Mouse (Mus musculus) CH12.LX (cell line): ENCODE measurements around the gene Cacna1c. TPM values are rescaled to one million over a fixed set of nuclear protein-coding genes. Genes with fewer than 3 reads are reported as not detected.

Experiments used
- DNase-seq: peaks from one replicate; pipeline ENCODE4 v3.0.0-alpha.2; 2013; ENCODE audit errors: extremely low read depth
- H3K27ac ChIP-seq: 2 replicates; pipeline ENCODE4 v1.5.1; 2012; ENCODE audit warnings: low read depth, mild to moderate bottlenecking, control low read depth, moderate library complexity; ENCODE audit not compliant: insufficient read depth
- H3K27me3 ChIP-seq: replicated peaks from 2 replicates; pipeline ENCODE3; 2012; ENCODE audit warnings: inconsistent platforms
- H3K36me3 ChIP-seq, 2 experiments: replicated peaks in 1 of 2; 2 replicates each; pipeline versions ENCODE3 to v1.6.1; 2012; ENCODE audit warnings: inconsistent platforms in 1 of 2, low read length in 1 of 2, mild to moderate bottlenecking in 1 of 2, mixed read lengths in 1 of 2, moderate library complexity in 1 of 2; ENCODE audit not compliant: control insufficient read depth in 1 of 2, insufficient read depth in 1 of 2
- H3K4me1 ChIP-seq, 2 experiments: 2 replicates each; pipeline ENCODE4 v1.6.1; 2012; ENCODE audit warnings: inconsistent platforms in 1 of 2, moderate library complexity in 1 of 2; ENCODE audit not compliant: insufficient read depth in 2 of 2, control insufficient read depth in 1 of 2
- H3K4me2 ChIP-seq: 2 replicates; pipeline ENCODE4 v1.6.1; 2012; ENCODE audit warnings: low read depth, mild to moderate bottlenecking, control low read depth; ENCODE audit not compliant: poor library complexity, insufficient read depth, severe bottlenecking
- H3K4me3 ChIP-seq, 3 experiments: fragments of 150-350 bp in 1 of 3; sonication (generic) in 1 of 3; replicated peaks in 1 of 3; 2 replicates each; pipeline versions ENCODE3 to v1.5.1; 2011 to 2012; ENCODE audit warnings: low read depth in 2 of 3, low read length in 2 of 3, mild to moderate bottlenecking in 2 of 3, moderate library complexity in 2 of 3, control low read depth in 1 of 3, improper control_type of control experiment in 1 of 3, inconsistent platforms in 1 of 3, mixed read lengths in 1 of 3; ENCODE audit not compliant: poor library complexity in 1 of 3
- H3K79me2 ChIP-seq: replicated peaks from 2 replicates; pipeline ENCODE4 v1.6.1; 2012; ENCODE audit warnings: mild to moderate bottlenecking, moderate library complexity; ENCODE audit not compliant: control insufficient read depth, poor library complexity, insufficient read depth, severe bottlenecking; ENCODE audit errors: extremely low read depth
- H3K9ac ChIP-seq: 2 replicates; pipeline ENCODE4 v1.6.1; 2012; ENCODE audit warnings: low read depth, mild to moderate bottlenecking, control low read depth, moderate library complexity; ENCODE audit not compliant: insufficient read depth
- H3K9me3 ChIP-seq: replicated peaks from 2 replicates; pipeline ENCODE3; 2012; ENCODE audit warnings: low read length, inconsistent platforms, mixed read lengths
- BHLHE40 ChIP-seq: IDR thresholded peaks from 2 replicates; pipeline ENCODE4 v1.6.1; 2011; ENCODE audit warnings: mild to moderate bottlenecking, low read depth, low read length, improper control_type of control experiment
- CTCF ChIP-seq, 2 experiments: IDR thresholded peaks in 1 of 2; conservative IDR thresholded peaks in 1 of 2; 2 replicates each; pipeline ENCODE4 v1.5.1; 2011 to 2012; ENCODE audit warnings: low read depth in 2 of 2, low read length in 2 of 2, improper control_type of control experiment in 1 of 2, inconsistent platforms in 1 of 2, mild to moderate bottlenecking in 1 of 2, moderate library complexity in 1 of 2
- E2F4 ChIP-seq: IDR thresholded peaks from 2 replicates; pipeline ENCODE4 v1.6.1; 2011; ENCODE audit warnings: low read depth, low read length, improper control_type of control experiment; ENCODE audit not compliant: insufficient replicate concordance
- EP300 ChIP-seq: IDR thresholded peaks from 2 replicates; pipeline ENCODE4 v1.6.1; 2011; ENCODE audit warnings: low read length, improper control_type of control experiment
- HCFC1 ChIP-seq: IDR thresholded peaks from 2 replicates; pipeline ENCODE4 v1.6.1; 2012; ENCODE audit warnings: low read depth, mild to moderate bottlenecking, inconsistent platforms, low read length, improper control_type of control experiment
- JUN ChIP-seq: IDR thresholded peaks from 2 replicates; pipeline ENCODE4 v1.6.1; 2011; ENCODE audit warnings: low read depth, mild to moderate bottlenecking, low read length, improper control_type of control experiment, moderate library complexity; ENCODE audit not compliant: insufficient read depth
- JUND ChIP-seq: conservative IDR thresholded peaks from 2 replicates; pipeline ENCODE4 v1.6.1; 2011; ENCODE audit warnings: low read depth, low read length, improper control_type of control experiment
- MAX ChIP-seq: IDR thresholded peaks from 2 replicates; pipeline ENCODE4 v1.6.1; 2011; ENCODE audit warnings: low read length, improper control_type of control experiment
- MAZ ChIP-seq: IDR thresholded peaks from 2 replicates; pipeline ENCODE4 v1.6.1; 2012; ENCODE audit warnings: low read depth, mild to moderate bottlenecking, inconsistent platforms, low read length, improper control_type of control experiment, moderate library complexity
- MYC ChIP-seq: IDR thresholded peaks from 2 replicates; pipeline ENCODE4 v1.6.1; 2011; ENCODE audit warnings: low read depth, mild to moderate bottlenecking, improper control_type of control experiment, low read length
- NRF1 ChIP-seq: IDR thresholded peaks from 2 replicates; pipeline ENCODE4 v1.6.1; 2014; ENCODE audit warnings: low read depth, mild to moderate bottlenecking, inconsistent platforms, low read length, improper control_type of control experiment, moderate library complexity
- PAX5 ChIP-seq: IDR thresholded peaks from 2 replicates; pipeline ENCODE4 v1.6.1; 2012; ENCODE audit warnings: low read length, inconsistent platforms, mixed read lengths
- POLR2A ChIP-seq: IDR thresholded peaks from 2 replicates; pipeline ENCODE4 v1.6.1; 2011; ENCODE audit warnings: low read depth, mild to moderate bottlenecking, improper control_type of control experiment, low read length
- TCF12 ChIP-seq: IDR thresholded peaks from 2 replicates; pipeline ENCODE4 v1.6.1; 2014; ENCODE audit warnings: low read depth, mild to moderate bottlenecking, inconsistent platforms, low read length, improper control_type of control experiment
- USF1 ChIP-seq: IDR thresholded peaks from 2 replicates; pipeline ENCODE4 v1.6.1; 2014; ENCODE audit warnings: low read depth, mild to moderate bottlenecking, inconsistent platforms, low read length, improper control_type of control experiment
- ZC3H11A ChIP-seq: IDR thresholded peaks from 2 replicates; pipeline ENCODE4 v1.6.1; 2012; ENCODE audit warnings: low read depth, mild to moderate bottlenecking, inconsistent platforms, low read length, improper control_type of control experiment
- ZKSCAN1 ChIP-seq: IDR thresholded peaks from 2 replicates; pipeline ENCODE4 v1.6.1; 2012; ENCODE audit warnings: low read depth, inconsistent platforms, low read length, improper control_type of control experiment, borderline replicate concordance
- ZMIZ1 ChIP-seq: IDR thresholded peaks from 2 replicates; pipeline ENCODE4 v1.6.1; 2012; ENCODE audit warnings: low read depth, mild to moderate bottlenecking, inconsistent platforms, low read length, improper control_type of control experiment
- ZNF384 ChIP-seq: IDR thresholded peaks from 2 replicates; pipeline ENCODE4 v1.6.1; 2012; ENCODE audit warnings: low read depth, low read length, improper control_type of control experiment, inconsistent platforms
- dilution Hi-C: fragments of 300-500 bp; cut with MboI; formaldehyde crosslinking; loops from 2 replicates; pipeline ENCODE4 v1.14.3; 2020; ENCODE audit warnings: low sequenced_read_pairs; ENCODE audit not compliant: extremely low pct_unique_long_range_greater_than_20kb, extremely low pct_ligation_motif_present
- in situ Hi-C: fragments of 300-500 bp; cut with MboI; formaldehyde crosslinking; loops from 3 replicates; pipeline ENCODE4 v1.14.3; 2019; ENCODE audit warnings: low sequenced_read_pairs, low pct_ligation_motif_present, low pct_unique_long_range_greater_than_20kb, mixed read lengths
- polyA plus RNA-seq: library from polyadenylated mRNA; unstranded; fragments of >175 nt; gene quantifications from 2 replicates; pipeline ENCODE4 v1.2.1, GENCODE M21; 2012; ENCODE audit warnings: low read depth; ENCODE audit not compliant: insufficient read length
- total RNA-seq, 2 experiments: library from RNA; depleted of rRNA; stranded (reverse); fragments of 300-350 nt in 1 of 2; fragments of >200 nt in 1 of 2; gene quantifications; 2 replicates each; pipeline ENCODE4 v1.2.3; 2012 to 2014

Gene Cacna1c
- total and polyA plus RNA-seq, 3 experiments = 0.04 TPM; not detected in 2

GRCm38 (mm10) chr6:119045498-119045897 is 150.7 kb downstream of the Cacna1c start:
- no peak overlapping the region for H3K4me3 ChIP-seq
- H3K4me2 ChIP-seq = no peak overlapping the region
- DNase-seq = no peak
- H3K9me3 ChIP-seq = no peaks in the 10 kb centered on the region
- in situ Hi-C loops = no loop called here
- dilution Hi-C loops = no loop called here
- H3K27me3 ChIP-seq = peaks cover 84% of the 10 kb centered on the region
- no peaks in the 10 kb centered on the region for H3K36me3 ChIP-seq
- H3K4me1 ChIP-seq = peaks cover 0 to 9% of the 10 kb centered on the region in 2 experiments; a peak in 2 of 4 replicates
- no peak overlapping the region for H3K9ac ChIP-seq
- no peak overlapping the region for H3K27ac ChIP-seq
- no peak for TF ChIP-seq NRF1
- no peak for TF ChIP-seq MAX
- no peak for TF ChIP-seq E2F4
- TF ChIP-seq ZC3H11A = no peak
- TF ChIP-seq JUN = no peak
- TF ChIP-seq ZMIZ1 = no peak
- TF ChIP-seq CTCF (conservative IDR thresholded peaks at IDR 0.05 in 1 of 2, IDR thresholded peaks at IDR 0.05 in 1 of 2; ENCODE audit: low read depth in 2 of 2, low read length in 2 of 2) = no peak
- no peak for TF ChIP-seq JUND
- no peak for TF ChIP-seq MAZ
- no peak for TF ChIP-seq USF1
- no peak for TF ChIP-seq MYC
- no peak for TF ChIP-seq ZNF384
- TF ChIP-seq EP300 = no peak
- no peak for TF ChIP-seq BHLHE40
- TF ChIP-seq HCFC1 = no peak
- no peak for TF ChIP-seq TCF12
- H3K79me2 ChIP-seq = no peaks in the 10 kb centered on the region

GRCm38 (mm10) chr6:119044148-119044547 is 152.1 kb downstream of the Cacna1c start:
- TF ChIP-seq BHLHE40 = no peak
- TF ChIP-seq POLR2A = no peak
- no peak for TF ChIP-seq PAX5
- no peak for TF ChIP-seq CTCF (conservative IDR thresholded peaks at IDR 0.05 in 1 of 2, IDR thresholded peaks at IDR 0.05 in 1 of 2; ENCODE audit: low read depth in 2 of 2, low read length in 2 of 2)
- no peak for TF ChIP-seq ZC3H11A
- no peak for TF ChIP-seq ZKSCAN1
- no peak for TF ChIP-seq MAX
- peaks cover 86% of the 10 kb centered on the region for H3K27me3 ChIP-seq
- H3K4me3 ChIP-seq = no peak overlapping the region
- in situ Hi-C loops = no loop called here
- dilution Hi-C loops = no loop called here
- H3K9me3 ChIP-seq = no peaks in the 10 kb centered on the region
- H3K9ac ChIP-seq = no peak overlapping the region
- H3K36me3 ChIP-seq = no peaks in the 10 kb centered on the region
- peaks cover 0 to 9% of the 10 kb centered on the region in 2 experiments; a peak in 2 of 4 replicates for H3K4me1 ChIP-seq
- H3K79me2 ChIP-seq = no peaks in the 10 kb centered on the region
- no peak overlapping the region for H3K4me2 ChIP-seq
- no peak overlapping the region for H3K27ac ChIP-seq
- DNase-seq = no peak
